Mouse (Mus musculus): Measurements from ENCODE around the gene Naaladl1. TPM values are rescaled to one million over a fixed set of nuclear protein-coding genes. Genes with fewer than 3 reads are reported as not detected.

The Naaladl1 gene
- polyA plus RNA-seq, 1 experiment: 0.30 TPM

DNA sequence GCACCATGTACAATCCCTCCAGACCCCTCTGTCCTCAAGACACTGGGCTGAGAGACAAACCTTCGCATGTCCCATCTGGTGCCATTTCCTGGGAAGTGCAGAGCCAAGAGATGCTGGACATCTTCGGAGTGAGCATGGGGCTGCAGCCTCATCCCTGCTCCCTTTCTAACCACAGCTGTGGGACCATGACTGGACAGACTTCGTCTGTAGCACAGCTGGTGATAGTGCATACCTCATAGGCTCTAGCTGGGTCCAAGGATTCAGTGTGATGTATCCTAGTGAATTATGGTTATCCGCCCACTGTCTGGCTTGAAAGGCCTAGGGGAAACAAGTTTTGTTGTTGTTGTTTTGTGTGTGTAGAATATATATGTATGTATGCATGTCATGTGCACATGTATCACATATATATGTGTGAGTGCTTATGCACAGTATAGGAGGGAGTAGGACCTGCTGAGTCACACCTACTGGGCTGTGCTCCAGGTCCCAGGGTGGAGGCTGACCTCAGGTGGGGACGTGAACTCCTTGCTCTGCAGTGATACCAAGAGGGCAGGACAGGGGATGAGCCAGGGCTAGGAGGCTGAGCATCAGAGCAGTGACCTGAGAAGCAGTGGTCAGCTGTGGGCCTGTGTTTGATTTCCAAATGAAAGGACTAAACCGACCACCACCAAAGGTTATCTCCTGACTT lies 3.3 kb upstream of the Naaladl1 start:
- DNase-seq: no peak
- TF ChIP-seq CTCF (IDR thresholded peaks at IDR 0.05; ENCODE audit: insufficient read depth, low read length): no peak
- no peak for TF ChIP-seq POLR2A (IDR thresholded peaks at IDR 0.05; ENCODE audit: borderline replicate concordance, extremely low read depth, low read depth, low read length)
- no peak overlapping the region for H3K4me3 ChIP-seq (replicated peaks; ENCODE audit: extremely low read depth, low read depth, low read length)
- 76% methylated on average over 6 of the region's 6 CpGs for WGBS
- H3K4me1 ChIP-seq (ENCODE audit: control insufficient read depth, insufficient read depth, low read length): no peaks in the 10 kb centered on the region

DNA sequence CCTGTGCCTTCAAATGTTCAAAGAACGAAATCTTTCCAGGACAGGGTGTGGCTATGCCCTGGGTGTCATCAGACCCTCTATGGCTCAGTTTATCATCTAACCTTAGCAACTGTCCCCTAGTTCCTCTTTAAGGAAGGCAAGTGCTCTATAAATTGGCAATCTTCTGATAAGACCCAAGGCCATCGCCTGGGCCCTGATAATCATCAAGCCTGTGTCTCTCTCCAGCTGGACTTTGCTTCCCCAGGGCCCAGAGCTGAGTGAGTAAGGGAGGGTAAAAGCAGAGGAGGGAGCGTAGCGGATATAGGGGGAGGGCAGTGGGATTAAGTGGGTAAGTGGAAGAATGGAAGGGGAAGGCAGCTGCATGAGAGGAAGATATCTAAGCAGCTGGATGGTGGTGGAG lies 1.1 kb upstream of the Naaladl1 start:
- TF ChIP-seq POLR2A (IDR thresholded peaks at IDR 0.05; ENCODE audit: borderline replicate concordance, extremely low read depth, low read depth, low read length) (no peak), CTCF (IDR thresholded peaks at IDR 0.05; ENCODE audit: insufficient read depth, low read length) (no peak)
- WGBS: 75% methylated on average over 4 of the region's 4 CpGs
- H3K4me1 ChIP-seq (ENCODE audit: control insufficient read depth, insufficient read depth, low read length): no peaks in the 10 kb centered on the region
- no peak overlapping the region for H3K4me3 ChIP-seq (replicated peaks; ENCODE audit: extremely low read depth, low read depth, low read length)
- DNase-seq: no peak

DNA sequence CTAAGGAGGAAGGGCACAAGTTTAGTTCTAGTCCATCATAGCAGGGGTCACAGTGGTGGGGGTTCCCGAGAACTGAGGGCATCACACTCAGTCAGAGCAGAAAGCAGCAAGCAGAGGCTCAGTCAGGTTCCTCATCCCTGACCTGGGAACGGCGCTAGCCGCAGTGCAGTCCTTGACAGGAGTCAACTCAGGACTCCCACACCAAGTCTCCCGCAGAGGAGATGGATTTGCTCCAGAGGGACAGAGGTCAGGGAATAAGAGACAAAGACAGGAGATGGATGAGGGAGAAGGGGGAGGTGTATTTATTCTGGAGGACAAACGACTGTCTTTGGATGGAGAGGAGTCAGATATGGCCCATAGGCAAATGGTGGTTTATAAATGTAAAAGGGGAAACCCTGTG lies 7.5 kb downstream of the Naaladl1 start:
- 45% methylated on average over 6 of the region's 6 CpGs for WGBS
- no peak overlapping the region for H3K4me3 ChIP-seq (replicated peaks; ENCODE audit: extremely low read depth, low read depth, low read length)
- H3K4me1 ChIP-seq (ENCODE audit: control insufficient read depth, insufficient read depth, low read length): no peaks in the 10 kb centered on the region
- TF ChIP-seq CTCF (IDR thresholded peaks at IDR 0.05; ENCODE audit: insufficient read depth, low read length) (no peak), POLR2A (IDR thresholded peaks at IDR 0.05; ENCODE audit: borderline replicate concordance, extremely low read depth, low read depth, low read length) (no peak)
- DNase-seq: no peak

DNA sequence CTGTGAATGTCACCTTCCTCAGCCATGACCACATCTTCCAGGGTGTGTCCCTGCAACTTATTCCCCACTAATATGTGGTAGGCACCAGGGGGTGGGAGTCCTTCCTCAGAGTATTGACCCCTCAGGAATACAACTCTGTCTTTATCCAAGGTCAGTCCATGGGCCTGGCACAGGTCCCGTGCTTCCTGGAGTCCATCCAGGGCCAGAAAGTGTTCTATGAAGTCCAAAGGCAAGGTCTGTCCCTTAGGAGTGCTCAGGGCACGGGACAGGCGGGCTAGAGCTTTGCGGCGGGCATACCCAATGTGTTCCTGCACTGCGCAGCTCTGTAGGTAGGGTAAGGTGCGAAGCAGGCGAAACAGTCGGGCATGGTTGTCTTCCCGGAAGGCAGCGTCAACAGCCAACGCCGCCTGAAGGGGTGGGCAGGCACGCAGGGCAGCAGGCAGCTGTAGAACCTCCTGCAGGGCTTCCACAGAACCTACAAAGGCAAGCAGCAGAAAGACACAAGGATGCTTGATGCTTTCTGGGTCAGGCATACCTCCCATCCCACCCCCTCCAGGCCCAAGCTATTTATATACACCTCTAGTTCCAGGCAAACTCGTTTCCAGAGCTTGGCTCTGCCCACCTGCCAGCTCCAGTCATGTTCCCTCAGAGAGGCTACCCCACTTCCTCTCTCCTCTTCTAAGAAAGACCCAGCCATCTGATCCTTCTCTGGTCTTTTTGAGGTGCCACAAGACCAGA lies 10.7 kb downstream of the Naaladl1 start:
- 85% methylated on average over 15 of the region's 15 CpGs for WGBS
- no peak for DNase-seq
- no peak overlapping the region for H3K4me3 ChIP-seq (replicated peaks; ENCODE audit: extremely low read depth, low read depth, low read length)
- TF ChIP-seq POLR2A (IDR thresholded peaks at IDR 0.05; ENCODE audit: borderline replicate concordance, extremely low read depth, low read depth, low read length): no peak
- no peak for TF ChIP-seq CTCF (IDR thresholded peaks at IDR 0.05; ENCODE audit: insufficient read depth, low read length)
- no peaks in the 10 kb centered on the region for H3K4me1 ChIP-seq (ENCODE audit: control insufficient read depth, insufficient read depth, low read length)

DNA sequence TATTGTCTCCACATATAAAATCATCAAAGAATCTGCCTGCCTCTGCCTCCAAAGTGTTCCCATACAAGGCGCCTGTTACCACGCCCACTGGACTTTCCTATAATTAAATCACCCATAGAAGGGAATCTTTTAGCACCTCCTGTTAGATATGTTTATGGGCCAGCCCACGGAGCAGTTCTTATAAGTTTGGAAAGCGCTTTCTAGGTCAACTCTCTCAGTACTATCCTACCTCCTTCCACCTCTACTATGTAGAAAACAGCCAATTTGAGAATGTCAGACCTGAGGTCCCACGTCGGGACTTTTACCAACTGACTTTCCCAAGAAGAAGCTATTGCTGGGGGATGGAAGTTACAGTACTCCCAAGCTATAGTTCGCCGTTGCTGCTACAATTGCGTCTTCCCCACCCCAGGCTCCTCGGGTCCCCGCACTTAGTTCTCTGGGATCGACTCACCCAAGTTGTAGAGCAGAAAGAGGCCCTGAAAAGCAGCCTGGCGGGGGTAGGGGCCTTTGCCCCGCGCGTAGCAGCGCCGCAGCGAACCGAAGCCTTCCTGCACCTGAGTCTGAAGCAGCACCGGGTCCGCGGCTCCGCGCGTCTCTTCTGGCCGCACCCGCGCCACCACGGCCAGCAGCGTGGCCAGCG lies 11.9 kb downstream of the Naaladl1 start:
- TF ChIP-seq CTCF (IDR thresholded peaks at IDR 0.05; ENCODE audit: insufficient read depth, low read length) (no peak), POLR2A (IDR thresholded peaks at IDR 0.05; ENCODE audit: borderline replicate concordance, extremely low read depth, low read depth, low read length) (no peak)
- WGBS: 4% methylated on average over 32 of the region's 32 CpGs
- no peak for DNase-seq

DNA sequence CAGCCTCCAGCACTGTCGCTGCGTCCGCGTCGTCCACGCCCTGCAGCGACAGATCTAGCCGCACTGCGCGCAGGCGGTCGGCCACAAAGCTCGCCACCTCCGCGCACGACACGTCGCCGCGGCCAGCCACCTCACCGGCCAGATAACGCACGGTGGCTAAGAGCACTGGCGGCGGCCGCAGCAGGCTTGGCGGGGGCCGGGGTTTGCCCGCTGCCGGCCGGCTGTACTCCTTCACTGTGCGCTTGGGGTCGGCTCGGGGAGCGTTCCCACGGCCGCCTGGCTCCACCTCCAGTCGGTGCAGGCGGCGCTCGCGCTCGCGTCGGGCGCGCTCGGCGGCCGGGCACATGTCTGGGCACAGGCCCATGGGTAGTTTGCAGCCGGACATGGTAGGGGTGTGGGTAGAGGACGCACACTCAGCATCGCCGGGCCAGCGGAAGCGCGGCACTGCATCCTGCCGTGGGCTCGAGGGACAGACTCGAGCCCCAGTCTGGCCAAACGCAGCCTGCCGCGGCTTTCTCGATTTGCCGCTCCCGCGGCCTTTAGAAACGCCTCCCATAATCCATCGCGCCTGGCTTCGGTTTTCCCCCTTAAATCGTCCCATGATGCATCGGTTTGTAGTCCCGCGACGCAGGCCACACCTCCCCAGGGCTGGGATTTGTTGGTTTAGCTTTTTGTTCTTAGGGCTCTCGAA lies 12.5 kb downstream of the Naaladl1 start, which contains the start of gene Sac3d1:
Gene Sac3d1, minus strand, starts transcription at position 665 of the 691 bp plus-strand sequence.
- peak; percentile 85 for DNase-seq
- under 1% methylated on average over 77 of the region's 77 CpGs for WGBS
- TF ChIP-seq POLR2A (IDR thresholded peaks at IDR 0.05; ENCODE audit: borderline replicate concordance, extremely low read depth, low read depth, low read length) (peak; percentile 55; the same call in 1 of the 2 replicates), CTCF (IDR thresholded peaks at IDR 0.05; ENCODE audit: insufficient read depth, low read length) (no peak)
- H3K4me3 ChIP-seq (replicated peaks; ENCODE audit: extremely low read depth, low read depth, low read length): peak within 1 kb of the TSS; percentile 70
- no peaks in the 10 kb centered on the region for H3K4me1 ChIP-seq (ENCODE audit: control insufficient read depth, insufficient read depth, low read length)

More for the DNA sequence above, 11.9 kb downstream of the Naaladl1 start:
- H3K4me1 ChIP-seq (ENCODE audit: control insufficient read depth, insufficient read depth, low read length): no peaks in the 10 kb centered on the region
- H3K4me3 ChIP-seq (replicated peaks; ENCODE audit: extremely low read depth, low read depth, low read length): peak overlapping the region; percentile 70

DNA sequence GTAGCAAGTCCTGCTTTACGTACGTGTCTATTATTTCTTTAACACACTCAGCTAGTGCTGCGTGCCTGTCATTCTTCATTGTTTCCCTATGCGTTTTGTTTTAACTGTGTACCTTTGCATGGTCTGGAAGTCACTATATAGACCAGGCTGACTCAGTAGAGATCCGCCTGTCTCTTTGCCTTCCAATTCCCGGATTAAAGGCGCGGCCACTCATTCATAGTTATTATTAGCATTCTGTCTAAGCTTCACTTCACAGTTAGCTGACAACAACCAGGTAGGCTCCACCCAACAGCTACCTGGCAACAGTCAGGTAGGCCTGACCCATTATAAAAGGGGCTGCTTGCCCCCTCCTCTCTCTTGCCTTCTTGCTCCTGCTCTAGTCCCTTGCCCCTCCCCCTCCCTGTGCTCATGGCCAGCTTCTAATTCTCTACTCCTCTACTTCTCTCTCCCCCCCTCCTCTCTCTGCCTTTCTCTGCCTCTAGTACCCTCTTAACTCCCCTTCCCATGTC lies 13.1 kb downstream of the Naaladl1 start:
- WGBS: under 1% methylated on average over 8 of the region's 8 CpGs
- no peak for DNase-seq
- Histone ChIP-seq H3K4me3 (replicated peaks; ENCODE audit: extremely low read depth, low read depth, low read length) (peak overlapping the region; percentile 70), H3K4me1 (ENCODE audit: control insufficient read depth, insufficient read depth, low read length) (no peaks in the 10 kb centered on the region)
- TF ChIP-seq POLR2A (IDR thresholded peaks at IDR 0.05; ENCODE audit: borderline replicate concordance, extremely low read depth, low read depth, low read length) (no peak), CTCF (IDR thresholded peaks at IDR 0.05; ENCODE audit: insufficient read depth, low read length) (no peak)

DNA sequence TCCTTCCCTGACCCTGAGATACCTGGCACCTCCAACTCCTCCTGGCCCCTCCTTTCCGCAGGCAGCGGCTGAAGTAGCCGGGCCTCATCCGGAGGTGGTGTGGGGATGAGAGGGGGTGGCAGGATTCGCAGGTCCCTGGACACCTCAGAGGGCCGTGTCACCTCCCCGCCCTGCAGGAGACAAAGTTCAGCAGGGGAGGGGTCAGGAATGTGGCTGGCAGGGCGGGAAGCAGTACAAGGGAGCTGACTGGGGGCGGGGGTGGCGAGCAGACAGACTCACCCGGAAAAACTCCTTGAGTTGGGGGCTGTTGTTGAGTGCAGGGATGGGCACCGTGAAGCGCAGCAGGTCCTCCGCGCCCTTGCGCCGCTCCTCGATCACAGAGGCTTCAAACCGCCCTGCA lies 16.2 kb downstream of the Naaladl1 start:
- no peak for DNase-seq
- TF ChIP-seq POLR2A (IDR thresholded peaks at IDR 0.05; ENCODE audit: borderline replicate concordance, extremely low read depth, low read depth, low read length) (no peak), CTCF (IDR thresholded peaks at IDR 0.05; ENCODE audit: insufficient read depth, low read length) (no peak)
- 56% methylated on average over 19 of the region's 19 CpGs for WGBS
- no peak overlapping the region for H3K4me3 ChIP-seq (replicated peaks; ENCODE audit: extremely low read depth, low read depth, low read length)
- no peaks in the 10 kb centered on the region for H3K4me1 ChIP-seq (ENCODE audit: control insufficient read depth, insufficient read depth, low read length)

DNA sequence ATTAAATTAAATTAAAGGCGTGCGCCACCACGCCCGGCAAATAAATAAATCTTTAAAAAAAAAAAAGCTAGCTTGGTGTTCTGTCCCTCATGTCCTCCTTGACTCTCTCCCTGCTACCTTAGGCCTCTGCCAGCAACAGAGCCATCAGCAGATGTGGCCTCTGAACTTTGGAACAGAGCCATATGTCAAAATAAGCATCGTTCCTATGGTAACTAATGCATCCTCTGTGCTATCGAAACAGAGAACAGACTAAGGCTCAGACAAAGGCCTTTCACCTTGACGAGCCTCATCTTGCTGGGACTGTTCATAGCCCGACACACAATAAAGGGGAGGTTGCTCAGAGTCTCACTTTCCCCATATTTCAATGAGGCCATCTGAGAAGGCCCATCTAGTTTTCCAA lies 17.7 kb downstream of the Naaladl1 start:
- no peak overlapping the region for H3K4me3 ChIP-seq (replicated peaks; ENCODE audit: extremely low read depth, low read depth, low read length)
- TF ChIP-seq CTCF (IDR thresholded peaks at IDR 0.05; ENCODE audit: insufficient read depth, low read length): no peak
- TF ChIP-seq POLR2A (IDR thresholded peaks at IDR 0.05; ENCODE audit: borderline replicate concordance, extremely low read depth, low read depth, low read length): no peak
- DNase-seq: no peak
- 72% methylated on average over 8 of the region's 8 CpGs for WGBS
- no peaks in the 10 kb centered on the region for H3K4me1 ChIP-seq (ENCODE audit: control insufficient read depth, insufficient read depth, low read length)
